17 mouse cellular contexts compared by ENCODE assay signal in genomic region chr15:101373286-101373898, GRCm38 (mm10). TPM values are rescaled to one million over a fixed set of nuclear protein-coding genes. Genes with fewer than 3 reads are reported as not detected.
DNase-seq lines count a peak whose midpoint lies in the region; ATAC-seq lines count a peak whose summit lies in the region.
"Had no signal": no experiment of that assay in that cellular context is flagged by ENCODE, and none has a peak within 500 bp of the region (broad histone marks: within the 10 kb centered on the region; RNA-seq: fewer than 3 reads in every experiment).

No protein-coding gene starts in this region.

- no peak overlapping the region for H3K27ac ChIP-seq in midbrain, embryonic 11.5 days (ENCODE audit: low read depth, low read length)
- H3K27ac ChIP-seq: midbrain, embryonic 12.5 days had no signal

- no peaks in the 10 kb centered on the region for H3K36me3 ChIP-seq in midbrain, embryonic 11.5 days (ENCODE audit: control insufficient read depth, insufficient read depth, low read length)
- H3K36me3 ChIP-seq: midbrain, embryonic 12.5 days had no signal

- peak; percentile 24 for DNase-seq in layer of hippocampus, adult 9-11 months
- DNase-seq in layer of hippocampus, postnatal 14 days (ENCODE audit: low spot score in 2 of 2), result no peak
- DNase-seq in right cerebral cortex, adult 2 months (ENCODE audit: low spot score in 2 of 2), result peak; percentile 33 to 51
- DNase-seq in right cerebral cortex, postnatal 25 days, result no peak
- DNase-seq in kidney, postnatal 36 days, result no peak
- no peak for DNase-seq in midbrain, embryonic 11.5 days (ENCODE audit: low spot score, missing footprints)
- DNase-seq: adrenal gland, postnatal 36 days; cerebellum, adult 11 months; cerebellum, postnatal 36 days; heart, postnatal 36 days; kidney, postnatal 25 days; lung, embryonic 14.5 days; spleen, adult 18-20 months had no signal

- no peaks in the 10 kb centered on the region for H3K9me3 ChIP-seq in midbrain, embryonic 11.5 days (ENCODE audit: control insufficient read depth, low read length)
- H3K9me3 ChIP-seq: midbrain, embryonic 12.5 days had no signal

- no peaks in the 10 kb centered on the region for H3K4me1 ChIP-seq in midbrain, embryonic 11.5 days (ENCODE audit: control insufficient read depth, insufficient read depth, low read length)

- no peak overlapping the region for H3K9ac ChIP-seq in midbrain, embryonic 11.5 days (ENCODE audit: low read length)
- H3K9ac ChIP-seq: lung, embryonic 14.5 days; midbrain, embryonic 12.5 days had no signal

- H3K4me2 ChIP-seq in midbrain, embryonic 11.5 days, result no peak overlapping the region
- H3K4me2 ChIP-seq: lung, embryonic 14.5 days; midbrain, embryonic 12.5 days had no signal

- ATAC-seq in megakaryocyte progenitor cell, adult 5-6 weeks (replicated peaks; ENCODE audit: poor library complexity), result 0 out of 2 replicates have a peak, but pooled peaks have one; percentile 10
- no peak for ATAC-seq in midbrain, embryonic 11.5 days (ENCODE audit: low FRiP score)
- ATAC-seq: inflammation-experienced regulatory T-cells, adult 6 months had no signal

- 88% methylated on average over 16 of the region's 16 CpGs for WGBS in midbrain, embryonic 11.5 days

- no peaks in the 10 kb centered on the region for H3K27me3 ChIP-seq in midbrain, embryonic 11.5 days (ENCODE audit: control insufficient read depth, insufficient read depth, low read length)

- H3K4me3 ChIP-seq in midbrain, embryonic 11.5 days (ENCODE audit: low read depth, low read length), result no peak overlapping the region
- H3K4me3 ChIP-seq: midbrain, embryonic 12.5 days had no signal

RNA-seq across cellular contexts. Expression of gene Krt80, which starts 3.4 kb away (rescaled TPM):
- under 1 TPM in 1 of 2 experiments, not detected in 1; 0.10 TPM for total RNA-seq in layer of hippocampus, postnatal 14 days (2021)
- total RNA-seq in megakaryocyte progenitor cell, adult 5-6 weeks (2015), result 1.8 and 3.1 TPM in 2 replicates
- total RNA-seq in megakaryocyte progenitor cell, adult 5-6 weeks (2017), result 0.57 and 0.83 TPM in 2 replicates
- not detected in 2 replicates for polyA plus RNA-seq in midbrain, embryonic 11.5 days (2014; fragmentation: Nextera tagmentation; extraction: Ambion mirVana)
- polyA plus RNA-seq: embryonic facial prominence, embryonic 11.5 days had no signal

RNA-seq across cellular contexts. Expression of gene Krt7, which starts 37.5 kb away (rescaled TPM):
- total RNA-seq in layer of hippocampus, postnatal 14 days (2021), result not detected
- 1.1 TPM in 1 of 2 replicates, not detected in the other for total RNA-seq in megakaryocyte progenitor cell, adult 5-6 weeks (2015)
- not detected in 2 replicates for total RNA-seq in megakaryocyte progenitor cell, adult 5-6 weeks (2017)
- 4.2 and 7.2 TPM in 2 replicates for polyA plus RNA-seq in midbrain, embryonic 11.5 days (2014; fragmentation: Nextera tagmentation; extraction: Ambion mirVana)

Comparison
In these comparisons a context has a peak if more than half of its experiments do, and no peak if none do; other contexts are left out.
1. DNase-seq: peak in layer of hippocampus, adult 9-11 months (single experiment) and right cerebral cortex, adult 2 months (2 of 2); none in layer of hippocampus, postnatal 14 days (0 of 2), right cerebral cortex, postnatal 25 days (single experiment), kidney, postnatal 36 days (0 of 2) and midbrain, embryonic 11.5 days (single experiment).